Mouse (Mus musculus) liver, postnatal 0 days (tissue): ENCODE results near the gene Ugt2b34.

Experiments used
- CTCF ChIP-seq: sonication (generic); IDR thresholded peaks from 2 replicates; pipeline ENCODE4 v1.5.1; 2016; ENCODE audit warnings: antibody characterized with exemption, low read depth
- EP300 ChIP-seq: IDR thresholded peaks from 2 replicates; pipeline ENCODE4 v1.6.1; 2016; ENCODE audit warnings: antibody characterized with exemption, low read depth, mild to moderate bottlenecking

DNA sequence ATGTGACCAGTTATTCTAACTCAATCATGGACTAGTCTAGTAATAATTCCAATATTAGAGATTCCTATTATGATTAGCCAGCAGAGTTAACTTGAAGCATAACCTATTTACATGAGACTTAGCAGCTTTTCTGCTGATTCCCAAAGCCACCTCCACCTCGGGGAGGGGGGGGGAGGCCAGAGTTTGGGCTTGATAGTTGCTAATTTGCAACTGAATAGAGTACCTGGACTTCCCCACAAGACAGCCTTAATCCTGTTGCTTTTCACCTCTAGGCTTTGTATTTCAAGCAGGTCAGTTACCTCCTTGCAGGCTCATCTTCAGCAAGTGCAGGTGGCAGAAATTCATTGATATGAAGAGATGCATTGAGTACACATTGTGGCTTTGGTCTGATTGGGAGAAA, 49.1 kb downstream of the Ugt2b34 start:
- TF ChIP-seq CTCF (no peak), EP300 (no peak)
